Comparison of ENCODE assay signal across 8 mouse cellular contexts in genomic region chr14:50929951-50930350, GRCm38 (mm10). TPM values are rescaled to one million over a fixed set of nuclear protein-coding genes. Genes with fewer than 3 reads are reported as not detected.
DNase-seq lines count a peak whose midpoint lies in the region; ATAC-seq and TF ChIP-seq lines count a peak whose summit lies in the region.

No protein-coding gene starts in this region.

- peaks cover 35% of the 10 kb centered on the region for H3K36me3 ChIP-seq in forebrain, embryonic 15.5 days
- H3K36me3 ChIP-seq in liver, embryonic 13.5 days: peaks cover 39% of the 10 kb centered on the region

- peak overlapping the region; percentile 69; the same call in 1 of the 2 replicates for H3K27ac ChIP-seq in cerebellum, adult 2 months (ENCODE audit: insufficient read depth, low read length)
- H3K27ac ChIP-seq in forebrain, embryonic 15.5 days (replicated peaks): peak overlapping the region; percentile 84
- peak overlapping the region; percentile 90 for H3K27ac ChIP-seq in liver, embryonic 13.5 days

- H3K9ac ChIP-seq in forebrain, embryonic 15.5 days (replicated peaks): peak overlapping the region; percentile 91
- H3K9ac ChIP-seq in liver, embryonic 13.5 days: peak overlapping the region; percentile 97

- H3K27me3 ChIP-seq in cerebellum, adult 2 months (ENCODE audit: control insufficient read depth, insufficient read depth, low read length): no peaks in the 10 kb centered on the region
- no peaks in the 10 kb centered on the region for H3K27me3 ChIP-seq in forebrain, embryonic 15.5 days
- no peaks in the 10 kb centered on the region for H3K27me3 ChIP-seq in liver, embryonic 13.5 days

- no peaks in the 10 kb centered on the region for H3K9me3 ChIP-seq in forebrain, embryonic 15.5 days
- H3K9me3 ChIP-seq in liver, embryonic 13.5 days (replicated peaks): no peaks in the 10 kb centered on the region

- WGBS in cerebellum, adult 2 months: 7% methylated on average over 10 of the region's 10 CpGs
- WGBS in forebrain, embryonic 15.5 days: 12% methylated on average over 10 of the region's 10 CpGs
- 11% methylated on average over 10 of the region's 10 CpGs for WGBS in liver, embryonic 13.5 days (ENCODE audit: insufficient replicate concordance)

- TF ChIP-seq POLR2A in cerebellum, adult 2 months (IDR thresholded peaks at IDR 0.05; ENCODE audit: borderline replicate concordance, insufficient read depth, low read length): no peak

- no peak for ATAC-seq in forebrain, embryonic 15.5 days (replicated peaks)
- ATAC-seq in liver, embryonic 13.5 days (ENCODE audit: low read depth): no peak

- H3K4me1 ChIP-seq in cerebellum, adult 2 months (ENCODE audit: control insufficient read depth, insufficient read depth, low read length): no peaks in the 10 kb centered on the region
- H3K4me1 ChIP-seq in forebrain, embryonic 15.5 days: peaks cover 38% of the 10 kb centered on the region
- H3K4me1 ChIP-seq in liver, embryonic 13.5 days (replicated peaks): peaks cover 58% of the 10 kb centered on the region

- TF ChIP-seq CTCF in cerebellum, adult 2 months (IDR thresholded peaks at IDR 0.05; ENCODE audit: borderline replicate concordance, insufficient read depth, low read depth, low read length): no peak

- DNase-seq in cerebellum, adult 2 months: no peak
- no peak for DNase-seq in cerebellum, adult 11-12 months
- DNase-seq in 416B (ENCODE audit: low read depth): peak; percentile 20
- DNase-seq in liver, embryonic 13.5 days: no peak
- peak; percentile 33 to 69 for DNase-seq in spleen, postnatal 4 days (ENCODE audit: low spot score in 2 of 2)
- no peak for DNase-seq in T-cell, adult 2 months (ENCODE audit: low spot score)
- no peak for DNase-seq in cerebellum, adult 11 months

- peak overlapping the region; percentile 82 for H3K4me3 ChIP-seq in cerebellum, adult 2 months (replicated peaks; ENCODE audit: insufficient read depth, low read depth, low read length)
- peak overlapping the region; percentile 78 for H3K4me3 ChIP-seq in forebrain, embryonic 15.5 days
- peak overlapping the region; percentile 94 for H3K4me3 ChIP-seq in liver, embryonic 13.5 days (replicated peaks)

- peak overlapping the region; percentile 71 for H3K4me2 ChIP-seq in forebrain, embryonic 15.5 days (replicated peaks)
- peak overlapping the region; percentile 93 for H3K4me2 ChIP-seq in liver, embryonic 13.5 days

RNA-seq across cellular contexts. Expression of gene Pip4p1, which starts 0.7 kb away (rescaled TPM):
- polyA plus RNA-seq in cerebellum, adult 2 months (2012; rRNA removed): 204 and 212 TPM in 2 replicates
- polyA plus RNA-seq in forebrain, embryonic 15.5 days (2015; fragmentation: Nextera tagmentation; extraction: Ambion mirVana): 95.1 and 95.3 TPM in 2 replicates
- 22.7 and 23.2 TPM in 2 replicates for polyA plus RNA-seq in liver, embryonic 13.5 days (2015; fragmentation: Nextera tagmentation; extraction: Ambion mirVana)

RNA-seq across cellular contexts. Expression of gene Pnp, which starts 0.9 kb away (rescaled TPM):
- 21.0 and 25.1 TPM in 2 replicates for polyA plus RNA-seq in cerebellum, adult 2 months (2012; rRNA removed)
- polyA plus RNA-seq in forebrain, embryonic 15.5 days (2015; fragmentation: Nextera tagmentation; extraction: Ambion mirVana): 17.0 and 19.8 TPM in 2 replicates
- 82.4 and 85.0 TPM in 2 replicates for polyA plus RNA-seq in liver, embryonic 13.5 days (2015; fragmentation: Nextera tagmentation; extraction: Ambion mirVana)

RNA-seq across cellular contexts. Expression of gene Apex1, which starts 5.2 kb away (rescaled TPM):
- polyA plus RNA-seq in cerebellum, adult 2 months (2012; rRNA removed): 48.5 and 49.7 TPM in 2 replicates
- polyA plus RNA-seq in forebrain, embryonic 15.5 days (2015; fragmentation: Nextera tagmentation; extraction: Ambion mirVana): 286 and 308 TPM in 2 replicates
- polyA plus RNA-seq in liver, embryonic 13.5 days (2015; fragmentation: Nextera tagmentation; extraction: Ambion mirVana): 116 and 131 TPM in 2 replicates

RNA-seq across cellular contexts. Expression of gene Osgep, which starts 5.3 kb away (rescaled TPM):
- 65.1 and 70.3 TPM in 2 replicates for polyA plus RNA-seq in cerebellum, adult 2 months (2012; rRNA removed)
- polyA plus RNA-seq in forebrain, embryonic 15.5 days (2015; fragmentation: Nextera tagmentation; extraction: Ambion mirVana): 145 and 150 TPM in 2 replicates
- 64.9 and 66.3 TPM in 2 replicates for polyA plus RNA-seq in liver, embryonic 13.5 days (2015; fragmentation: Nextera tagmentation; extraction: Ambion mirVana)

RNA-seq across cellular contexts. Expression of gene Gm49342, which starts 14.4 kb away (rescaled TPM):
- polyA plus RNA-seq in cerebellum, adult 2 months (2012; rRNA removed): 22.2 and 23.9 TPM in 2 replicates
- not detected in 2 replicates for polyA plus RNA-seq in forebrain, embryonic 15.5 days (2015; fragmentation: Nextera tagmentation; extraction: Ambion mirVana)
- not detected in 2 replicates for polyA plus RNA-seq in liver, embryonic 13.5 days (2015; fragmentation: Nextera tagmentation; extraction: Ambion mirVana)

Comparison
In these comparisons a context has a peak if more than half of its experiments do, and no peak if none do; other contexts are left out.
1. DNase-seq: peak in 416B (single experiment) and spleen, postnatal 4 days (2 of 2); none in cerebellum, adult 2 months (0 of 2), cerebellum, adult 11-12 months (single experiment), liver, embryonic 13.5 days (single experiment), T-cell, adult 2 months (single experiment) and cerebellum, adult 11 months (single experiment).
2. Peak in every context shown above with its lines, with median percentiles within 50 percentile points of each other: H3K27ac ChIP-seq and H3K4me3 ChIP-seq.